Mouse (Mus musculus) right cerebral cortex, postnatal 25 days (tissue): ENCODE measurements around the gene Rhcg.

Experiments used
- DNase-seq: peaks from one replicate; pipeline ENCODE4 v3.0.0; 2022

Gene Rhcg

DNA sequence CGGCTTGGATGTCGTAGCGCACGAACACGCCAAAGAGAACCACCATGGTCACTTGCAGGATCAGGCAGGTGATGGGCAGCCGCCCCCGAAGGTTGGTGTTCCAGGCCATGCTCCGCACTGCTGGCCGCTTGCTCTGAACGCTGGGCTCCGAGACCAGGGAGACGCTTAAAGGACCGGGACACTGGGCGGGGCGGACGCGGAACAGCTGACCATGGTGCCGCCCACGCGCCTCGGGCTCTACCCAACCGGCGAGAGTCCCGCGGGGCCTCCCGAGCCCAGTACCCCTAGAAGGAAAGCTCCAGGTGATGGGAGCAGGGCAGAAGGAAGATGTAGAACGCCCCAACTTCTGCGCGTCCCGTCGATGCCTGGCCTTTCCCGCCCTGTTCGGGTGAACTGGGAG is at the start of gene Rhcg:
Gene Rhcg, minus strand, starts transcription at position 240 of the 400 bp plus-strand sequence.
- DNase-seq, result no peak

DNA sequence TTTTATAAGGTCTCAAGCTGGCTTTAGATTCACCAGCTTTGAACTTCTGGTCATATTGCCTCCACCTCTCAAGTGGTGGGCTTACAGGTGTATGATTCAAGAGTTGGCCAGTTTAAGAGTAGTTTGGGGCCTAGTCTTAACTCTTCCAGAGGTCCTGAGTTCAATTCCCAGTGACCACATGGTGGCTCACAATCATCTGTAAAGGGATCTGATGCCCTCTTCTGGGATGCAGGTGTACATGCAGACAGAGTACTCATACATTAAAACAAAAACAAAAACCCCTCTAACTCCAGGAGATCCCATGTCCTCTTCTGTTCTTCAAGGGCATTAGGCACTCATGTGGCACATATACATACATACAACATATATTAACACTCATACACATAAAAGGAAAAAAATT is 49.2 kb upstream of the Rhcg start:
- DNase-seq, result no peak

DNA sequence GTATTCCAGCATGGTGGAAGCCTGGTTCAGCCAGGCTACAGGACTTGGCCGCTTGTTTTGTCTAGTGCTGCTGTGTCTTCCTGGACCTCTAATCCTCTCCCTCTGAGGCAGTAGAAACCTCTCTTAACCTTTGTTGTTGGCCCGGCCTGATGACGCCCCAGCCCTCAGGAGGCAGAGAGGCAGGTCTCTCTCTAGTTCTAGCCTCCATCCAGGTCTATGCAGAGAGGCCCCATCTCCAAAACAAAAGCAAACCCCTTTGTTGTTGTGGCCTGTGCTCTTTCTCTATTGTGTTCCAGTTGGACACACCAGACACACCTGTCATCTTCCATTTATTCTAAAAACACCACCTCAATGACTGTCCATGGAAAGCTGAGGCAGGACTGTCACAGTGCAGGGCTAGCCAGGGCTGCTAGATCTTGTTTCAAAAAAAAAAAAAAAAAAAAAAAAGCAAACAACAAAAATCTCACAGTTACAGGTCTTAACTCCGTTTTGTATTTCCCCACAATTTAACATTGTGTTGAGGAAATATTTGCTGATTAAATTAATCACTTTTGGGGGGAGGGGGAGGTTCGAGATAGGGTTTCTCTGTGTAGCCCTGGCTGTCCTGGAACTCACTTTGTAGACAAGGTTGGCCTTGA is 43.9 kb upstream of the Rhcg start:
- DNase-seq, result no peak

DNA sequence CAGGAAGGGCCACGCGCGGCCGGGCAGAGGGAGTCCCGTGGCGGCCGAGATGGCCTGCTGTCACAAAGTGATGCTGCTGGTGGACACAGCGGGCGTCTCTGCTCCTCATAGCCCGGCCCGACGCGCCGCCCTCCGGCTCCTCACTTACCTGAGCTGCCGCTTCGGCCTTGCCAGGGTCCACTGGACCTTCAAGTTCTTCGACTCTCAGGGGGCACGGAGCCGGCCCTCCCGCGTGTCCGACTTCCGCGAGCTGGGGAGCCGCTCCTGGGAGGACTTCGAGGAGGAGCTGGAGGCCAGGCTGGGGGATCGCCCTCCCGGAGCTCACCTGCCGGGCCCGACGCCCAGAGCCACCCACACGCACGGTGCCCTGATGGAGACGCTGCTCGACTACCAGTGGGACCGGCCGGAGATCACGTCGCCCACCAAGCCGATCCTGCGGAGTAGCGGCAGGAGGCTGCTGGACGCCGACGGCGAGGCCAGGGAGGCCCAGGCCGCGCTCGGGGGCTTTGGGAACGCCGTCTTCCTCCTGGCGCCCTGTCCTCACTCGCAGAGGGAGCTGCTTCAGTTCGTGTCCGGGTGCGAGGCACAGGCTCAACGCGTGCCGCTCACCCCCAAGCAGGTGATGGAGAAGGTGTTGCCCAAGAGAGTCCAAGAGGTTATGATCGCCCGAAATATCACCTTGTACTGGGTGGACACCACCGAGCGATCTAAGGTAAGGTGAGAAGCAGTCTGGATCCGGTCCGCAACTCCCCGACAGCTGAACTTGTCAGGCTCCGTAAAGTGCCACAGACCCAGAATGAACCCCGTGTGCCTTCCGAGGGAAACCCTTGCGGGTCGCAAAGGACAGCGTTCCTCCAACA is 43.1 kb upstream of the Rhcg start:
- DNase-seq, result no peak

DNA sequence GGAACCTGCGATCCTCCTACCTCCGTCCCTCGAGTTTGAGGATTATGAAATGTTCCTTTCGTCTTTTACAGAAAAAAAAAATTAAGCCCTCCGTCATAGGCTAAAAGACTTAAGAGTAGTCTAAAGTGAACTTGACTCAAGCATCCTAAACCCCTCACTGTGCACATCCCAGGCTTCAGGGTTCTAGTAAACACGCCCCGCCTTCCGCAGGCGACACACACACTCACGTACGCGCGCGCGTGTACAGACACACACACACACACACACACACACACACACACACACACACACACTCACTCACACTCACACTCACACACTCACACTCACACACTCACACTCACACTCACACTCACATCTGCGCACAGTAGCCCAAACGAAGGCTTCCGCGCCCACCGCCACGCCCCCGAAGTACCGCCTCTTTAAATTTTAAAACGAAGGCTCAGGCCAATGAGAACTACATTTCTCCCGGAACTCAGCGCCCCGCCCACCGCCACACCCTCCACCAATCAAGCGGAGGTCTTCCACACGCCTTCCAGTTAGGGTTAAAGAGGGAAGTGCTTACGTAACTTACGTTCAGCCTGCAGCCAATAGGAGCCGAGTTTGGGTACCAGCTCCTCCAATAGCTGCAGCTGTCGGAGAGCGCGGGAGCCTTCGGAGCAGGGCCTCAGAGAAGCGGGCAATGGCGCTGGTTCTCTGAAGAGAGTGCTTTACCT is 42.3 kb upstream of the Rhcg start, which contains the start of gene Ticrr:
Gene Ticrr, plus strand, starts transcription at position 619 of the 713 bp plus-strand sequence.
- DNase-seq, result peak; percentile 90

DNA sequence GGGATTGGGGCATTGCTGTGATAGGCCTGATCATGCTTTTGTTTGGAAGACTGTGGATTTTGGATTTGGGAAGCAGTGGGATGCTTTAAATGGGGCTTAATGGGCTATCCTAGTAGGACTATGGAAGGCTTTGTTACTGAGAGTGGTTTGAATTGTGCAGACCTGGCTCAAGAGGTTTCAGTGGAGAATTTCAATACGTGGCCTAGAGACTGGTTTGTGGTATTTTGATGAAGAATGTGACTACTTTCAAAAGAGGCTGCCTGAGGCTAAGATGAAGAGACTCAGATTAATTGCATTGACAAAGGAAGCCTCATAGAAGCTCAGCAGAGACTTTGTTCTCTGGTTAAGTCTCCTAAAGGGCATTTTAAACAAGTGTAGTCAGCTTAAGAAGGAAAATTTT is 37.1 kb upstream of the Rhcg start:
- no peak for DNase-seq

DNA sequence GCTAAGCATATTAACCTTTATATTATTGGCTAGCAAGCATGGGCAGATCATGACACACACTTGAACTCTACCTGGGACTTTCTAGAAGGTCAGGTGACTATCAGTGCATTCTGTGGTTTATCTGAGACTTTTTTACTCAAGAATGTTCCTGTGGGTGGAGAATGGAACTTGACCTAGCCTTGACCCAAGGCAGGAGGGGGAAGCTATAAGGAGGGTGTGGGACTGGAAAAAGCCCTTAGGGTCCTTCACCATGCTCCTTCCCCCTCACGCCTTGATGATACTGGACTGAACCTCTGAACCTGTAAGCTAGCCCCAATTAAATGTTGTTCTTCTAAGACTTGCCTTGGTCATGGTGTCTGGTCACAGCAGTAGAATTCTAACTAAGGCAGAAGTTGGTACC is 36.7 kb upstream of the Rhcg start:
- no peak for DNase-seq

DNA sequence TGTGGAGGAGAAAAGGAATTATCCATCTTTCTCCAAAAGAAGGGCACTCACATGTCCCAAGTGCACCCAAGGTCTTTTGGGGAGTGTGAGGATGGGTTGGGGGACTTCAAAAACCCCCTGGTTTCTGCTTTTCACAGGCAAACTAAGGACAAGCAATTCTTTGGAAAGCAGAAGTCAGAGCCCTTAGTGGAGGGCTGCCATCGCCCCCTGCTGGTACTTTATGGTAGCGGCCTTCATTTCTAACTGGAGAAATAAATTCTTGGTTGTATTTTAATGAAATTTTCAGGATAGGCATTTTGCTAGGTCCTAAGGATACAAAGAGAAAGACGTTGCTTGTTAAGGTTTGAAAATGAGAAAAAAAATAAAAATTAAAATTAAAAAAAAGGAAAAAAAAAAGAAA is 31.5 kb upstream of the Rhcg start:
- DNase-seq, result peak; percentile 28

DNA sequence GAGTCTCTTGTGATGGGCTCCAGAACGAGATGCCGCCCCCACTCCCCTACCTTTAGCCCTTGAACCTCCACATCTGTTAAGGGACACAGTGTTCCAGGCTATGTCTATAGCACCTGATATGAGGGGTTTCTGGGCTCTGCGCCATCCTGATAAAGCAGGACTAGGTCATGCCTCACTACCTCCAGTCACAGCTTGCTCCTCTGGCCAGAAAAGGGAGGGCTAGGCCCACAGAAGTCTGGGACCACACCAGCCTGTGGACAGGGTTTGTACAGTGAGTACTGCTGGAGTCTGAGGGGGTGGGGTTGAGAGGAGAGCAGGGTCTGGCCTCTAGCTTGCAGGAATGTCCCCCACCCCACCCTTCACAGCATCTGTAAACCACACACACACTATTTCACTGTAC is 29.8 kb upstream of the Rhcg start:
- DNase-seq, result no peak

DNA sequence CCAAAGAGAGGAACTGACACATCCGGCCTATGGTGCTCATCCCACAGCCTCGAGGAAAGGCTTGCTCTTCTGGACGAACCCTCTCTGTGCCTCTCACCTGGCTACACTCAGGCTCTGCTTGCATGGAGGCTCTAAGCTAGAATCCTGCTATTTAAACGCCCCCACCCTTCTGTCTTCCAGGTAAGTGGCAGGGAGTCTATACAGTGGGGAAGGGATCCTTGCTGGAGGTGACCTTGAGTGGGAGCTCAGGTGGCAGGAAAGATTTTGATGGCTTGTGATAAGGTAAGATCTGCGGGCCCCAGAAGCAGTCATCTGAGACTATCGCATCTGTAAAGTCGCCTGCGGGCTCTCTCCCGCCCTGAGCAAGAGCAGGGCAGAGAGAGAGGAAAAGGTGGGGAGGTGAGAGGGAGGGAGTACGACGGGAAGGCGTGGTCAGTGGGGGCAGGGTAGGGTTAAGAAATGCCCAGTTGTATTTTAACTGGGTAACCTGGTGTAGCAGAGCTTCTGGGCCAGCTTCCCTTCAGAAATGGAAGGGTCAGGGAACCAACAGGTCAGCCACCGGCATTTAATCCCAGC is 14.4 kb upstream of the Rhcg start:
- no peak for DNase-seq

DNA sequence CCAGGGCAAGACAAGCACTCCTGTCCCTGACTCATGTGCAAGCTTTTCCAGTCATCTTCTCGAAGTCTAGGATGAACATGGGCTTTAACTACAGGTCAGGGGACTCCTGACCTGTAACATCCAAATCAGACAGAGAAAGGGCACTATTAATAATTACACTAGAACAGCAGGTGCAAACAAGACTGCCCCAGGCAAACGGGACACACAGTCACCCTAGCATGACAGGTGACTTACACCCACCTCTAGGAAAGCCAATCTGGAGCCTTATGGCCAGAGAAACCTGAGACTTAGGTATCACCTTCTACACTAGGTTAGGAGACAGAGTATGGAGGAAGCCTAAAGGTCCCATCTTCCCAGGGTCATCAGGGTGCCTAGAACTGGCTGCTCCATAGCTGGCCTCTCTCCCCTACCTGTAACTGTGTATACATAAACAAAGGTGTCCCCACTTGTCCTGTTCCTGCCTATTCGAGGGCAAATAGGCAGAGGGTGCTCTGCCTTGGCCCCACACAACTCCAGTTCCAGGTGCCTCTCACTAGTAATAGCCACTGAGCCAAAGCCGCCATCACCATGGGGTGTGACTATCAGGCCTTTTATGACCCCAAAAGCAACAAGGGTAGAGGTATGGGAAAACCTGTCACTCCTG is 10.9 kb upstream of the Rhcg start:
- no peak for DNase-seq

DNA sequence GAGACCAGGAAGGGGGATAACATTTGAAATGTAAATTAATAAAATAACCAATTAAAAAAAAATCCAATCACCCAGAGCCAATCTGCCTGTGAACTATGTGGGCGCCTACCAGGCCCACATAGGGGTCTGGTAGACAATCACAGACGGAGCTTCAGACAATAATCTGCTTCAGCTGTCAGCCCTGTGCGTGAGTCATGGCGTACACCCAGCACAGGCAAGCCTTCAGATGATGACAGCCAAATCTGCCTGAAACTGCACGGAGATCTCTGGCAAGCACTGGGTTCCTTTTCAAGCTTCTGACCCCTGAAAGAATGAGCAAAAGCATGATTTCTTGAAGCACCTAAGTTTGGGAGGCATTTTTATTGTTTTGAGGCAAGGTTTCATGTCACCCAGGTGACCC is 8.7 kb upstream of the Rhcg start:
- no peak for DNase-seq

DNA sequence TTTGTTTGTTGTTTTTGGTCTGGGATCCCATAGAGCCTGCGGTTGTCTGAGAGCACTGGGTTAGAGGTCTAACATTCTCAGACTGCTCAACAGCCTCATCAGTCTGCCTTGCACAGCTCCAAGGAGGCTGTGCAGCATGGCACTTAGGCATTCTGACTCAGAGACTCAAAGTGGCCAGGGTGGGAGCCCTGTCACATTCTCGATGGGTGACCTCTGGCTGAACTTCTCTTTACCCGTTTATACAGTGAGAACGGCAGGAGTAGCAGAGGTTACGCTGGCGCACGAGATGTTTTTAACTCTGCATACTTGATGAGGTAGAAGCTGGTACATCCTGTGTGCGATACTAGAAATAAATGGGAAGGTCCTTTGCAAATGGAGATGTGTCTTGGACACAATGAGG is 5.6 kb upstream of the Rhcg start:
- DNase-seq, result no peak

DNA sequence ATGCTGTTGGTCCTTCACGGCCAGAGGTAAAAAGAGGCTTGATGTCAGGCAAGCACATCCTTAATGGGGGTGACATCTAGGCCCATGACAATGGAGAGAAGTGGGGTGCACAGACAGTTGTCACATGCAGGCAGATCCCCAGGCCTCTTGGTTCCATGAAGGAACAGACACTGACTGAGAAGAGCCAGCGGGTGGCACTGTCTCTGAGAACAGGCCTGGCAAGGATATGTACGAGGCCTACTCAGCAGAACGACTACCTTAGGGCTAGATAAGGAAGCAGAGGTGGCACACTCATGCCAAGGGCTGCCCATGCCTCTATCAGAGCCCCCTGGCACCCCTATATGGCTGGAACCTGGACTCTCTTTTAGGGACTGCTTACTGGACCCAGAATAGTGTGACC is 2.0 kb upstream of the Rhcg start:
- DNase-seq, result no peak

DNA sequence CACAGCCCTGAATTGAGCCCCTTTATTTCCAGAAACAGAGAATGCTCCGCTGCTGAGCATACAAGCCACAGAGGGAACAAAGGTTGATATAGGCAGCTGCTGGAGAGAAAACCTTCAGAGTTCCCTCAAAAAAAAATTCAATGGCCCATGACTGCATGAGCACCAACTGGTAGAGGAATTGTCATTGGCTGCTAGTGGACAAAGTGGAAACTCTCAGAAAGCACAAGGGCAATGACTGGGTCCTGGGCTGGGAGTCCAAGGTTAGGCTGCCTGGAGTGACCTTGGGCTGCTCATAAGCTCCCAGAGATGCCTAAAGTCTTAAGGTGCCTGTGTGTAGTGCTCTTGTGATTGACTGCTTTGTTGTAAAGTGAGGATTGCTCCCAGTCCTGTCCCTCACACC is 1.5 kb downstream of the Rhcg start:
- DNase-seq, result no peak

DNA sequence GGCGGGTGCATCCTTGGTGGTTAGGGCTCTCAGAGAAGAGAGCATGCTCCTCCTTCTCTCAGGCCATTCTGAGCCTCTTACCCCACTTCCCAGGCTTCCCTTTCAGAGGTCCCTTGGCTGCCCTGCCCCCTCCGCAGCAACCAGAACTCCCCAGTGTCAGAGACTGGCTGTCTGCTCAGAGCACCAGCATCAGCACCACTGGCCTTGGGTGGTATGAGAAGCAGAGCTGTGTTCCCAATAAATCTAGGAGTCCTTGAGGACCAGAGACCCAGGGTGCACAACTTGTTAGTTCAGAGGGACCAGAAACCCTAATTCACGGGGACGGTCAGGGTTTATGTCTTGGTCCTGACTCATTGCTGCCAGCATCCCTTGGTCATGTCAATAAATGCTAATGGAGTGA is 2.4 kb downstream of the Rhcg start:
- DNase-seq, result no peak

DNA sequence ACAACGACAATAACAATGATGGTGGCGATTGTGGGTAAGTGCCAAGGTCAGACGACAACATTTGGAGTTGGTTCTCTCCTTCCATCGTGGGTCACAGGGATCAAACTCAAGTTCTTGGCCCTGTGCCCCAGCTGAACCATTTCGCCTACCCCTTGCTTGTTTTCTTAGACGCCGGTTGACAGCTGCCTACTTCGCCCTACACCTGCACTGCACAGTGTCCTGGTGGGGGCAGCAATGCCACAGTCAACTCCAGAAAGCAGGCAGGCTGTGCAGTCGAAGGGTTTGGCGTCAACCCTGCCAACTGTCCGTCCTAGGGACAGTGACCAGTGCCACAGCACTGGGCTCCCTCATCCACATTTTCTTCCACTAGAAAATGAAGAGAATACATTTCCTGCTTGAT is 4.1 kb downstream of the Rhcg start:
- DNase-seq, result no peak

DNA sequence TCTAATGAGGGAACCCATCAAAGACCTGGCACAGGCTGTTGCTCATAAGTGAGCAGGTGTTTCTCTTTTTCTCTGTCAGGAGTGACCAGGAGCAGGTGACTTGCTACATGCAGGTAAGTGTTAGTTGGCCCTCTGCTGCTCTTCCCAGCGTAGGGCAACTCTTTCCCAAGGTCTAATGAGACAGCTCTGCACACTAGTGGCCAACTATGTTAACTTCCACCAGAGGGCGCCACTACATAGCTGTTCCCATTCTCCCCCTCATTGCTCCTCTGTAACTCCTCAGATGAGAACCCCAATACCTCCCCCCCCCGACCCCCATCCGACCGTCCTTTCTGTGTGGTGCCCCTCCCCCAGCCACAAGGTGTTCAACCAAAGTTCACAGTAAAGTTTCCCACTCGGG is 4.7 kb downstream of the Rhcg start:
- DNase-seq, result peak; percentile 43

DNA sequence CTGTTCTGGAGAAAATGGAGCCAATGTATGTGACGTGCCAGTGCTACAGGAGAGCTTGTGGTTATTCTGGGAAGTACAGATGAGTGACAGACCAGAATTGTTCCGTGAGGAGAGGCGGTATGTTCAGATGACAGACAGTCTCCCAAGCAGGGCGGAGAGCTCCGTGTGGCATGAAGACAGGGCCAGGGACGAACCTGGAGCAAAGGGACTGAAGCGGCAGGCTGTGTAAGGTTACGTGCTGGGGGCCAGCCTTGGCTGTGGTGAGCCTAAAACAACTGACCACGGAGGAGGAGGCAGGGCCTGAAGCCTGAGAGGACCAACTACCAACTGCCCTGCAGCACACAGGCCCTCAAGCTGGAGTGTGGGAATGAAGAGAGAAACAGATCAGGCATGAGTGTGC is 5.6 kb downstream of the Rhcg start:
- DNase-seq, result no peak

DNA sequence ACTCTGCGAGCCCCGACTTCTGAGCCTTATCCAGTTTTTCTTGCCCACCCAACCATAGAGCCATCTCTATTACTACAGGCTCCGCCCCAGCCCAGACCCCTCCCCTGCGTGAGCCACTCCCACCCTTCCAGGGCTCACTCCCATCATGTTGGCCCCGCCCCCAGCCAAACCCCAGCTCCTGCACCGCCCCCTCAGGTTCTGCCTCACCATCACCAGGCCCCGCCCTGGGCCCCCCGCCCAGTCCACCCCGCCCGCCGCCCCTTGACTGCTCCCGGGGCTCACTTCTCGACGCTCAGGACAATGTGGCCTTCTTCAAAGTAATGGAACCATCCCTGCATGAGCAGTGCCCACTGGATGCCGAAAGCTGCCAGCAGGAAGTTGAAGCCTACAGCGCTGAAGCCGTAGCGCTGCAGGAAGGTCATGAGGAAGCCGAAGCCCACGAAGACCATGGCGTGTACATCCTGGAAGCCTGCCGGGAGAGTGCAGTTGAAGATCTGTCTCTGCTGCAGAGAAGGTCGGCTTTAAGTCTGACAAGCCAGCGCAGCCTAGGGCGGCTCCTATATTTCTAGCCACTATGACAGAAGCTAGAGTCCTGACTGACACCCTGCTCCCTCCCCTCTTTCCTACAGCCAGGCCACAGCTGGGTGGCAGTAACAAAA is 10.1 kb downstream of the Rhcg start:
- DNase-seq, result no peak

DNA sequence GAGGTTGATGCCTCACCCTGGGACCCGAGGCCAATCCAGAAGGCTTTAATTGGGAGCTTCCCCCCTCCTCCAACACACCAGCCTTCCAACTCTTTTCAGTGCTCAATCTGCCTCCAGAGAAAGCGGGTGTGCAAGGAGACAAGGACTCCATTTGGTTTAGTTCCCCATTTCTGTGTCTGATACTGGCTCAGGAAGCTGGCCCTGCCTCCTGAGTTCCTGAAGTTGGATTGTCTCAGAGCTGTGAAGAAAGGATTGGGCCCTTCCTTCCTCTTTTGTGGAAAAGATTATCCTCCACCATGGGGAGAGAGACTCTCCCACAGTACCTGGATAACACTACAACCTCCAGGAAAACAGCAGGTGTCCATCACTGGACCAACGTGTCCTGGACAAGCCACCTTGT is 10.7 kb downstream of the Rhcg start:
- DNase-seq, result no peak

DNA sequence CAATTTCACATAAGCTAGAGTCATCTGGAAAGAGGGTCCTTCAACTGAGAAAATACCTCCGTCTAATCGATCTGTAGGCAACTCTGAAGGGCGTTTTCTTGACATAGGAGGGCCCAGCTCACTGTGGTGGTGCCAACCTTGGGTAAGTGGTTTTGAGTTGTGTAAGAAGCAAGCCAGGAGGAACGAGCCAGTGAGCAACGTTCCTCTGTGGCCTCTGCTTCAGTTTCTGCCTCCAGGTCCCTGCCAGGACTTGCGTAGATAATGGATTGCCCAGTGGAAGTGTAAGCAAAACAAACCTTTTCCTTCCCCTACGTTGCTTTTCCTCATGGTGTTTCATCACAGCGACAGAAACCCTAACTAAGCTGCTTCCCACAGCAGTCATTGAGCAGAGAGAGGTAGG is 15.5 kb downstream of the Rhcg start:
- DNase-seq, result no peak

DNA sequence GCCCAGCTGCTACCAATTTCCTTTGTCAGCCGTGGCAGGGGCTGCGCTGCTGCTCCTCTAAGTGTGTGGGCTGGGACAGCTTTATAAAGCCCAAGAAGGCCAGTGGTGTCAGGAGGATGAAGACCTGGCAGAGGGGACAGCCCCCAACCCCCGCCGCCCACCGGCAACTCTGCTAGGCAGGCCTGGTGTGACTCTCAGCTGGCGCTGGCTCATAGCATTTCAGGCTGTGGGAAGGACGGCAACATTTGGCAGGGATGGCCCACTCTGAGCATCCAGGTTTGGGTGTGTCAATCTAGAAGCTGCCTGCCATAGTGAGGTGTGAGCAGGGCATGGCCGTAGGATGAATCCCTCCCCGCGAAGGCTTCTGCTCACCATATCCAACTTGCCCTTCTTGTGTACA is 17.3 kb downstream of the Rhcg start:
- DNase-seq, result no peak
